8 mouse cellular contexts compared by ENCODE assay signal in genomic region chr10:78464201-78464791, GRCm38 (mm10). TPM values are rescaled to one million over a fixed set of nuclear protein-coding genes. Genes with fewer than 3 reads are reported as not detected.
DNase-seq lines count a peak whose midpoint lies in the region; ATAC-seq and TF ChIP-seq lines count a peak whose summit lies in the region.

No protein-coding gene starts in this region.

- ATAC-seq in heart, embryonic 15.5 days (replicated peaks; ENCODE audit: insufficient number of reproducible peaks, insufficient read depth, low FRiP score, low read depth): peak; percentile 16
- peak; percentile 21 for ATAC-seq in CD4-positive, CD25-positive, alpha-beta regulatory T cell, adult 4 months
- peak; percentile 20; the same call in 1 of the 2 replicates for ATAC-seq in embryonic facial prominence, embryonic 13.5 days (ENCODE audit: insufficient number of reproducible peaks, insufficient read depth, low FRiP score, low TSS enrichment, low read depth)
- no peak for ATAC-seq in limb, embryonic 15.5 days (ENCODE audit: insufficient number of reproducible peaks, low FRiP score, low TSS enrichment, low read depth)
- ATAC-seq in stomach, postnatal 0 days (ENCODE audit: low FRiP score, low TSS enrichment): no peak; the same call in 1 of the 2 replicates

- TF ChIP-seq CTCF in stomach, postnatal 0 days (IDR thresholded peaks at IDR 0.05; ENCODE audit: low read depth): no peak

- no peaks in the 10 kb centered on the region for H3K9me3 ChIP-seq in heart, embryonic 15.5 days (replicated peaks)
- no peaks in the 10 kb centered on the region for H3K9me3 ChIP-seq in embryonic facial prominence, embryonic 13.5 days
- H3K9me3 ChIP-seq in limb, embryonic 15.5 days: no peaks in the 10 kb centered on the region
- no peaks in the 10 kb centered on the region for H3K9me3 ChIP-seq in stomach, postnatal 0 days (ENCODE audit: control insufficient read depth, low read length)

- H3K27me3 ChIP-seq in heart, embryonic 15.5 days: no peaks in the 10 kb centered on the region
- no peaks in the 10 kb centered on the region for H3K27me3 ChIP-seq in embryonic facial prominence, embryonic 13.5 days
- H3K27me3 ChIP-seq in limb, embryonic 15.5 days: no peaks in the 10 kb centered on the region
- H3K27me3 ChIP-seq in stomach, postnatal 0 days (ENCODE audit: control insufficient read depth, insufficient read depth, low read length): no peaks in the 10 kb centered on the region

- H3K4me2 ChIP-seq in heart, embryonic 15.5 days: peak overlapping the region; percentile 98
- peak overlapping the region; percentile 99 for H3K4me2 ChIP-seq in embryonic facial prominence, embryonic 13.5 days
- peak overlapping the region; percentile 100 for H3K4me2 ChIP-seq in limb, embryonic 15.5 days
- H3K4me2 ChIP-seq in stomach, postnatal 0 days (replicated peaks; ENCODE audit: low read depth): peak overlapping the region; percentile 100

- no peak for TF ChIP-seq EP300 in stomach, postnatal 0 days (optimal IDR thresholded peaks at IDR 0.05)

- no peaks in the 10 kb centered on the region for H3K36me3 ChIP-seq in heart, embryonic 15.5 days
- H3K36me3 ChIP-seq in embryonic facial prominence, embryonic 13.5 days: no peaks in the 10 kb centered on the region
- no peaks in the 10 kb centered on the region for H3K36me3 ChIP-seq in limb, embryonic 15.5 days
- no peaks in the 10 kb centered on the region for H3K36me3 ChIP-seq in stomach, postnatal 0 days (ENCODE audit: control insufficient read depth, insufficient read depth, low read length)

- no peak for DNase-seq in heart, adult 18-20 months
- no peak for DNase-seq in stomach, postnatal 0 days (ENCODE audit: low spot score)
- DNase-seq in c-Kit-positive CD71-positive TER-119-positive erythroid progenitor cells, embryonic 14.5 days (ENCODE audit: low spot score): no peak
- DNase-seq in urinary bladder, postnatal 10 days (ENCODE audit: low spot score): no peak

- peak overlapping the region; percentile 52 for H3K27ac ChIP-seq in heart, embryonic 15.5 days
- peak overlapping the region; percentile 9; the same call in 1 of the 2 replicates for H3K27ac ChIP-seq in embryonic facial prominence, embryonic 13.5 days
- H3K27ac ChIP-seq in limb, embryonic 15.5 days: peak overlapping the region; percentile 73; the same call in 1 of the 2 replicates
- peak overlapping the region; percentile 35; the same call in 1 of the 2 replicates for H3K27ac ChIP-seq in stomach, postnatal 0 days (replicated peaks)

- H3K9ac ChIP-seq in heart, embryonic 15.5 days: peak overlapping the region; percentile 67
- peak overlapping the region; percentile 78 for H3K9ac ChIP-seq in embryonic facial prominence, embryonic 13.5 days
- H3K9ac ChIP-seq in limb, embryonic 15.5 days: peak overlapping the region; percentile 65
- peak overlapping the region; percentile 70 for H3K9ac ChIP-seq in stomach, postnatal 0 days (ENCODE audit: low read length)

- peaks cover 27% of the 10 kb centered on the region for H3K4me1 ChIP-seq in heart, embryonic 15.5 days (replicated peaks)
- peaks cover 30% of the 10 kb centered on the region for H3K4me1 ChIP-seq in embryonic facial prominence, embryonic 13.5 days
- peaks cover 41% of the 10 kb centered on the region for H3K4me1 ChIP-seq in limb, embryonic 15.5 days
- peaks cover 6% of the 10 kb centered on the region; the same call in 1 of the 2 replicates for H3K4me1 ChIP-seq in stomach, postnatal 0 days (replicated peaks; ENCODE audit: control insufficient read depth, insufficient read depth)

- H3K4me3 ChIP-seq in heart, embryonic 15.5 days: peak overlapping the region; percentile 73
- peak overlapping the region; percentile 70 for H3K4me3 ChIP-seq in embryonic facial prominence, embryonic 13.5 days
- peak overlapping the region; percentile 73 for H3K4me3 ChIP-seq in limb, embryonic 15.5 days
- peak overlapping the region; percentile 67 for H3K4me3 ChIP-seq in stomach, postnatal 0 days (ENCODE audit: low read depth, low read length)

- WGBS in heart, embryonic 15.5 days: 2% methylated on average over 32 of the region's 32 CpGs
- WGBS in embryonic facial prominence, embryonic 13.5 days: 2% methylated on average over 32 of the region's 32 CpGs
- WGBS in limb, embryonic 15.5 days: 2% methylated on average over 32 of the region's 32 CpGs
- WGBS in stomach, postnatal 0 days: 2% methylated on average over 32 of the region's 32 CpGs

RNA-seq across cellular contexts. Expression of gene Pdxk, which starts 0.5 kb away (rescaled TPM):
- 4.6 and 8.7 TPM in 2 replicates for polyA plus RNA-seq in heart, embryonic 15.5 days (2015; fragmentation: Nextera tagmentation; extraction: Ambion mirVana)
- 10 to 100 TPM; 11.5 to 12.0 TPM for total RNA-seq in heart, adult 18-20 months (2021)
- 10 to 100 TPM in 1 of 2 experiments, 1 to 10 TPM in 1; 8.9 to 16.5 TPM for polyA plus RNA-seq in CD4-positive, CD25-positive, alpha-beta regulatory T cell, adult 4 months (2017; shearing (Covaris generic))
- polyA plus RNA-seq in embryonic facial prominence, embryonic 13.5 days (2015; fragmentation: Nextera tagmentation; extraction: Ambion mirVana): 12.6 and 13.1 TPM in 2 replicates
- 11.9 and 13.1 TPM in 2 replicates for polyA plus RNA-seq in limb, embryonic 15.5 days (2015; fragmentation: Nextera tagmentation; extraction: Ambion mirVana)
- 5.3 and 5.6 TPM in 2 replicates for polyA plus RNA-seq in stomach, postnatal 0 days (2015; fragmentation: Nextera tagmentation; extraction: Ambion mirVana)

RNA-seq across cellular contexts. Expression of gene Cstb, which starts 38.8 kb away (rescaled TPM):
- polyA plus RNA-seq in heart, embryonic 15.5 days (2015; fragmentation: Nextera tagmentation; extraction: Ambion mirVana): 114 and 160 TPM in 2 replicates
- 10 to 100 TPM; 25.5 to 33.5 TPM for total RNA-seq in heart, adult 18-20 months (2021)
- 100 to 1,000 TPM; 146 to 147 TPM for polyA plus RNA-seq in CD4-positive, CD25-positive, alpha-beta regulatory T cell, adult 4 months (2017; shearing (Covaris generic))
- polyA plus RNA-seq in embryonic facial prominence, embryonic 13.5 days (2015; fragmentation: Nextera tagmentation; extraction: Ambion mirVana): 222 and 253 TPM in 2 replicates
- 313 and 319 TPM in 2 replicates for polyA plus RNA-seq in limb, embryonic 15.5 days (2015; fragmentation: Nextera tagmentation; extraction: Ambion mirVana)
- polyA plus RNA-seq in stomach, postnatal 0 days (2015; fragmentation: Nextera tagmentation; extraction: Ambion mirVana): 636 and 675 TPM in 2 replicates

RNA-seq across cellular contexts. Expression of gene Rrp1, which starts 51.5 kb away (rescaled TPM):
- 202 and 247 TPM in 2 replicates for polyA plus RNA-seq in heart, embryonic 15.5 days (2015; fragmentation: Nextera tagmentation; extraction: Ambion mirVana)
- 10 to 100 TPM; 90.5 to 94.6 TPM for total RNA-seq in heart, adult 18-20 months (2021)
- polyA plus RNA-seq in CD4-positive, CD25-positive, alpha-beta regulatory T cell, adult 4 months (2017; shearing (Covaris generic)): 100 to 1,000 TPM; 107 to 148 TPM
- 322 and 364 TPM in 2 replicates for polyA plus RNA-seq in embryonic facial prominence, embryonic 13.5 days (2015; fragmentation: Nextera tagmentation; extraction: Ambion mirVana)
- 259 and 289 TPM in 2 replicates for polyA plus RNA-seq in limb, embryonic 15.5 days (2015; fragmentation: Nextera tagmentation; extraction: Ambion mirVana)
- polyA plus RNA-seq in stomach, postnatal 0 days (2015; fragmentation: Nextera tagmentation; extraction: Ambion mirVana): 148 TPM in 2 replicates

RNA-seq across cellular contexts. Expression of gene Olfr1358, which starts 52.9 kb away (rescaled TPM):
- not detected in 2 replicates for polyA plus RNA-seq in heart, embryonic 15.5 days (2015; fragmentation: Nextera tagmentation; extraction: Ambion mirVana)
- not detected for total RNA-seq in heart, adult 18-20 months (2021)
- not detected for polyA plus RNA-seq in CD4-positive, CD25-positive, alpha-beta regulatory T cell, adult 4 months (2017; shearing (Covaris generic))
- not detected in 2 replicates for polyA plus RNA-seq in embryonic facial prominence, embryonic 13.5 days (2015; fragmentation: Nextera tagmentation; extraction: Ambion mirVana)
- not detected in 2 replicates for polyA plus RNA-seq in limb, embryonic 15.5 days (2015; fragmentation: Nextera tagmentation; extraction: Ambion mirVana)
- not detected in 2 replicates for polyA plus RNA-seq in stomach, postnatal 0 days (2015; fragmentation: Nextera tagmentation; extraction: Ambion mirVana)

Comparison
In these comparisons a context has a peak if more than half of its experiments do, and no peak if none do; other contexts are left out.
1. ATAC-seq: peak in heart, embryonic 15.5 days (single experiment), CD4-positive, CD25-positive, alpha-beta regulatory T cell, adult 4 months (single experiment) and embryonic facial prominence, embryonic 13.5 days (single experiment); none in limb, embryonic 15.5 days (single experiment) and stomach, postnatal 0 days (single experiment).
2. H3K27ac ChIP-seq: peak in every context shown above with its lines; median percentile 73 in limb, embryonic 15.5 days; 52 in heart, embryonic 15.5 days; 35 in stomach, postnatal 0 days; 9 in embryonic facial prominence, embryonic 13.5 days.
3. Peak in every context shown above with its lines, with median percentiles within 50 percentile points of each other: H3K4me2 ChIP-seq, H3K4me3 ChIP-seq and H3K9ac ChIP-seq.